Mouse (Mus musculus): ENCODE measurements around the gene Akap12. TPM values are rescaled to one million over a fixed set of nuclear protein-coding genes. Genes with fewer than 3 reads are reported as not detected.

Gene Akap12
- total RNA-seq (2021) = 10 to 100 TPM; 13.2 to 15.1 TPM

DNA sequence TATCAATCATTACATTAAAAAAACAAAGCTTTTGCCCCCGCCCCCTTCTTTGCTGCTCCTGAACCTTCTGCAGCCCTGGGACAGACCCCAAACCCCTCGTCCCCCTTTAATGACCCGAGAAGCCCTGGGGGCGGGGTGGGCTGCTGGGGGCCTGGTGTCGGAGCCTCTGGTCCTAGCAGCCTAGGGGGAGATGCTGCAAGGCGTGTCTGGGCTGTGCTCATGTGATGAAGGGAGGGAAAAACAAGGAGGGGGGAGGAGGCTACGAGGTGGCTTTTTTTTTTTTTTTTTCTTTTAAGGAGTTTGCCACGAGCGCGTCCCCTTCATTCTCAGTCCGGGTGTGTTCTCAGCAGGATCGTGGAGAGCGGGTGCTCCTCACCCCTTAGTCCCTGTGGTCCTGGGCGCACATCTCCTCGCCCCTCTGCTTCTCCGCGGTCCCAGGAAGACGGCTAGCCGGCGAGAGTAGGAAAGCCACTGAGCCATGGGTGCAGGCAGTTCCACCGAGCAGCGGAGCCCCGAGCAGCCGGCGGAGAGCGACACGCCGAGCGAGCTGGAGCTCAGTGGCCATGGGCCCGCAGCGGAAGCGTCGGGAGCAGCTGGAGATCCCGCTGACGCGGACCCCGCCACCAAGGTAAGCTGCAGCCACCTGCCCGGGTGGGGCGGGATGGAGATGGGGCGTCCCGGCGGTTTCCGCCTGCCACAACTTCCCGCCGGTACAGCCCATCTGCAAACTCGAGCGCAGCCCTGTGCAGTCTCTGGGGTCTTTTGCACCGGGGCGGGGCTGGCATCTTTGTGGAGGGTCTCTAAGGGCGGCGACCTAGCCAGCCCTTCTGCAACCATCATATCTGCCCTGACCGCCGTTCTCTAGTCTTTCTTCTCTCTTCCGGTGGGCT, at the start of gene Akap12:
TSS of gene Akap12 (plus strand) at position 340 of the 890 bp plus-strand sequence.
- intact Hi-C loops (cut with DNase I) = no loop called here
- peak; percentile 30 to 59 for DNase-seq (ENCODE audit: low spot score in 2 of 2)

DNA sequence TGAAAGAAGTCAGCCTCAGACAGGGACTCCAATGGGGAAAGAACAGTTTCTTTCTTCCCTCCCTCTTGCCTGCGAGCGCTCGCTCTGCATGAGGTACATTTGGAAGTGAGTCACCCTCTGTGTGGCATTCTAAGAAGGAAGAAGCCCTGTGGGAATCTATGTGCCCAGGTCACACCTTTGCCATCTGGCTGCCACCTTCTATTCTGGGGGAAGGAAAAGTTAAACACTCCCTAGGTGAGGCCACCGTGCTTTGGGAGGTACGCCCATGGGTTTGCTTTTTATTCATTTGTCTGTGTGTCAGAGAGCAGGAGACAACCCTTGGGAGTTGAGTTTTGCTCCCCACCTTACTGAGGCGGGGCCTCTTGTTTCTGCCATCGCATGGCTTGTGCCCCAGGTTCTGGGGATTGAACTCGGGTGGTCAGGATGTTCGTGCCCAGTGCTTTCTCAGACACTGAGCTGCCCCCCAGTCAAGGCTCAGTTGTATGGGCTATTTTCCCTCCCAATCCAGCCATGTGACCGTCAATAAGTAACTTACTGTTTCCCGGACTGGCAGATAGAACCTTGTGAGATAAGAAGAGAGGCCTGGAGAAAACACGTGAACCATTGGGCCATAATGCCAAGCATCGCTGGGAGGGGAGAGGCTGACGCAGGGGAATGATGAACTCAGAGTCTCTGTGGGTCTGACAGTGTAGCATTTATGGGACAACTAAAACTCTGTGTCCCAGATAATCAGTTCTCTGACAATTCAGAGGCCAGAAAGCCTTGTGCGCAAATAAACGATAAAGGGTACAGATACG, 35.4 kb upstream of the Akap12 start:
- intact Hi-C loops (cut with DNase I) = no loop called here
- DNase-seq (ENCODE audit: low spot score in 2 of 2) = no peak

DNA sequence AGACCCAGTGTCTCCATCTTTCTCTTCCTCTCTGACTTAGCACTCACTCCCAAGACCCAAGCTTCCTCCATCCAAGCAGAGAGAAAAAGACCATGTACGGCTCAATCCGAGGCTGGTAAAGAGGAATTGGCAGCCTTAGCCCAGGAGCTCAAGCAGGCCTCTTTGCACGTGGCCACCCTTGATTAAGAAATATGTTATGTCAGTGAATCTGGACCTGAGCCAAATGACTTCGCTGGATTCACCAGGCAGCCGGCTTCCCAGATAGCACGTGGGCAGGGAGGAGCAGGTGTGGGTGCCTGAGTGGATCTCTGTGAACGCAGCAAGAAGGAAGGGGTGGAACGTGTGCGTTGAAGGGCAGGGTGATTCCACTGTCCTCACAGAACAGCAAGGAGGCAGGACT, 33.1 kb upstream of the Akap12 start:
- DNase-seq (ENCODE audit: low spot score in 2 of 2) = peak; percentile 18 to 26
- intact Hi-C loops (cut with DNase I) = no loop called here

DNA sequence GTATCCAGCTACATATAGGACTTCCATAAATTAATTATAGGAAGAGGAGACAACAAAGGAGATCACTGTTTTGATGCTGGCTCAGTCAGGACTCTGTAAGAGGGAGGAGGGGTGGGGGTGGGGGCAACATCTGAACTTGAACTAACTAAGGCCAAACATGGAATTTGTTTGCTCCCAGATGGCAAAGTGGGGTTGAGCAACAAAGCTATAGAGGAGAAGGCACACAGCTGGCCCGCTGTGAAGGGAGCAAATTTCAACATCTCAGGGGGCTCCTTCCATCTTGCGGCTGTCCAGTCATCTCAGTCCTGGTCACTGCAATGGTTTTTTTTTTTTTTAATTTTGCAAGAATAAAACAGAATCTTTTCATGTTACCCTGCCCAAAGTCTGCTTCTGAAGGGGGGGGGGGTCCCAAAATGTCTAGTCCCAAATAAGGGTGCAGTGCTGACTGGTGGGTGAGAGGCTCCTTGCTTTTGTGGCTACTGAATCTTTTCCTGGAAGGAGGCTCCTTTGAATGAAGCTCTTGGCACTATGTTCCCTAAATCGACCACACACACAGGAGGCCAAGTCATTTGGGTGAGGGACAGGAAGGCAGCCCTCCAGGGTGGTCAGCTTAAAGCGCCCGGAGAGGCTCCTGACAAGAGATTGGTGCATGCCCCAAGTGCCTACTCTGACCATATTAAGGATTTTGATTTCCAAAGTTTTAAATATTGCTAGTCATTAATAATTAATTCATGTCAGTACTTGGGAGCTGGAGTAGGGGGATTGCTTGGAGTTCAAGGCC, 26.2 kb upstream of the Akap12 start:
- DNase-seq (ENCODE audit: low spot score in 2 of 2) = no peak
- intact Hi-C loops (cut with DNase I) = no loop called here

DNA sequence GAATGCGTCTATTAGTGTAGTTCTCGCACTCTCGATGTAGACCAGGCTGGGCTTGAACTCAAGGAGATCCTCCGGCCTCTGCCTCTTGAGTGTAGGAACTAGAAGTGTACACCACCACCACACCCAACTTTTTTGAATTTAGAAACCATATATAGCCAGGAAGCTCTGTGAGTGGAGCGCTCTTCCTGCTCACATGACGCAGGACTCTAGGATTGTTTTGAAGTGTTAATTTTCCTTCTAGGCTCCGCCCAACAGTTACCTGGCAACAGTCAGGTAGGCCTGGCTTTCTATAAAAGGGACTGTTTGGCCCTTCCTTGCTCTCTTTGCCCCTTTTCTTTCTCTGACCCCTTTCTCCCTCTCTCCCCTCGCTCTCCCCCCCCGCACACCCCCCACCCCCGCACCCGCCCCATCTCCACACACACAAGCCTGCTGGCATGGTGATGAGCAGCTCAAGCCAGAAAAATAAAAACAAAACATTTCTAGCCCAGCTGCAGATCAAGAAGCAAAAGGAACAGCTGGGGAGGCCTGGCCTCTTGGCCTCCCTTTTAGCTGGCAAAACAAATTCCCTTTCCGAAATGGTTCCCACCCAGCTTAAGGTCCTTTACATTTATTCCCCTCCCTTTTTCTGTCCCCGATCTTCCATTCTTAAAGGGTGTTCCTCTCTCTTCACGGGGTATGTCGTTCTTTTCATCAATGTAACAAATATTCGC, 22.4 kb upstream of the Akap12 start:
- intact Hi-C loops (cut with DNase I) = no loop called here
- no peak for DNase-seq (ENCODE audit: low spot score in 2 of 2)

DNA sequence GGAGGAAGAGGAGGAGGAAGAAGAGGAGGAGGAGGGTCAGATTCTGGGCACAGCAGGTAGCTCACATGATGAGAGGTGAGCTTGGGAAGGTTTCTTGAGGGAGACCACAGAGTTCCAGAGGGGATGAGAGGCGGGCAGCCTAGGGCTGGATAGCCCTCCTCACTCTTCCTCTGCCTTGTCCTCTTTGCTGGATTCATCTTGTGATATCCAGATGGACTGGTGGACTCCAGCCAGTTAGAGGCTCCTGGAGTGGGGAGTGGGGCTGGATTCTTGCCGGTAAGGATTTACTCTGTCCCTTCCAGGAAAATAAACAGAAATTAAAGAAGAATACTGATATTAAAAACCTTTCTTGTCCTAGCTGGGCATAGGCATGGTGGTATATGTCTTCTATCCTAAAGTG, 20.4 kb upstream of the Akap12 start:
- no peak for DNase-seq (ENCODE audit: low spot score in 2 of 2)
- intact Hi-C loops (cut with DNase I) = no loop called here

DNA sequence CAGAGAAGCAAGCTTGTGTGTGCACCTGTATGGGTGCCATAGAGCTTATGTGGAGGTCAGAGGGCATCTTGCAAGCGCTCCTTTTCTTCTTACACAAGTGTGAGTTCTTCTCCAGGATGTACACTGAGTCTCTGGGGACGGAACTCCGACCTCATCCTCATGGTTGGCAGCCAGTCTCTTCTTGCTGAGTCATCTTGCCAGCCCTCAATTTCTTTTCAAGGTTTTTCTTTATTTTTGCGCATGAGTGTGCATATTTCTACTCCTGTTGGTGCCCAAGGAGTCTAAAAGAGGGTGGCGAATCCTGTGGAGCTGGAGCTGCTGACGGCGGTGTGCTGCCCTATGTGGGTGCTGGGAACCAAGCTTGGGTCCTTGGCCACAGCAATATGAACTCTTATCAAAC, 19.8 kb upstream of the Akap12 start:
- DNase-seq (ENCODE audit: low spot score in 2 of 2) = no peak
- intact Hi-C loops (cut with DNase I) = no loop called here

DNA sequence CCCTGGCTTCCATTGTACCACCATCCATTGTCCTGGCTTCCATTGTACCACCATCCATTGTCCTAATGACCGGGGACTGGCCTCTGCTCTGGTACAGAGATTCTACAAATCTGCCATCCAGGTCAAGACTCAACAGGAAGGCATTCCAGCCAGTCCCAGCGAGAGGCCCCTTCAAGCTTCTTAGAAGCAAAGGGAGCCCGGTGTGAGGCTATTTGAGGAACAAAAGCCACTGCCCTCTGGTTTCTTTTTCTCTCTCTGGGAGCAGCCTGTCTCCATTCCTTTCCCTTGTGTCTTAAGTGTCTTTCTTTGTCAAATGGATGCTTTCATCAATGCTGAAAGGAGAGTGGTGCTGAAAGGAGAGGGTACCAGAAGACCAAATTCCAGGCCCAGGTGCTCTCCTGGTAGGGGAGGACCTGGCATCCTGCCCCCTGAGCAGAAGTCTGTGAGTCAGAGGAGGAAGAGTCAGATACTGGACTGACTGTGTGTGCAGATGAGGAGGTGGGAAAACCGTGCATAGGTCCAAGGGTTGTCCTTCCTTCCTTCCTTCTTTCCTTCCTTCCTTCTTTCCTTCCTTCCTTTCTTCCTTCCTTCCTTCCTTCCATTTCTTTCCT, 16.8 kb upstream of the Akap12 start:
- no peak for DNase-seq (ENCODE audit: low spot score in 2 of 2)
- intact Hi-C loops (cut with DNase I) = no loop called here

DNA sequence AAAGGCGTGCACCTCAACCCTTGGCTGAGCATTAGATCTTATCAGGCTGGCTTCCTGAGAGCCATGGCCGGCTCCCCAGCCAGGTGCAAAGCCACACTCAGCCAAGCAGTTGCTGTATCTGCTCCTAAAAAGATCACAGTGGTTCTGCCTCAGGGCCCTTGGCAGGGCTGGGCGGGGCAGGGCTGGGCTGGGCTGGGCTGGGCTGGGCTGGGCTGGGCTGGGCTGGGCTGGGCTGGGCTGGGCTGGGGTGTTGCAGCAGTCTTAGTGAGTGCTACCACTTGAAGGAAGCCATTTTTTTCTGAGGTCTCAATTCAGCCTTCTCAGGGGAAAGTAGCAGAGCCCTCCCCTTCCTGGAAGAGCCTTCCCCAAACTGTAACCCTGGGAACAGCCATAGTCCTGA, 15.5 kb upstream of the Akap12 start:
- no peak for DNase-seq (ENCODE audit: low spot score in 2 of 2)

DNA sequence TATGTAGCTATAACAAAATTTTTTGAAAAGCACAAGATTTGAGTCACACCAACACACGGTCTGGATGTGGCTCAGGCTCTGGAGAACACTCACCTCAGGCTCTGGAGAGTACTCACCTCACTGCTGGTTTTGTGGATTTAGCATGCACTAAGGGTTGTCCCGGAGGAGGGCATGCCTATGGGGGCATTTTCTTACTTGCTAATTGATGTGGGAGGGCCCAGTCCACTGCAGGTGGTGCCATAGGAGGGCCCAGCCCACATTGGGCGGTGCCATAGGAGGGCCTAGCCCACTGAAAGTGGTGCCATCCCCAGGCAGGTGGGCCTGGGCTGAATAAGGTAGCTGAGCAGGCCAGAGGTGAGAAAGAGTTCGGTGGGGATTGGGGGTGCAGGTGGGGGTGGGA, 12.6 kb upstream of the Akap12 start:
- DNase-seq (ENCODE audit: low spot score in 2 of 2) = no peak

More for the DNA sequence above, 15.5 kb upstream of the Akap12 start:
- intact Hi-C loops (cut with DNase I) = no loop called here

DNA sequence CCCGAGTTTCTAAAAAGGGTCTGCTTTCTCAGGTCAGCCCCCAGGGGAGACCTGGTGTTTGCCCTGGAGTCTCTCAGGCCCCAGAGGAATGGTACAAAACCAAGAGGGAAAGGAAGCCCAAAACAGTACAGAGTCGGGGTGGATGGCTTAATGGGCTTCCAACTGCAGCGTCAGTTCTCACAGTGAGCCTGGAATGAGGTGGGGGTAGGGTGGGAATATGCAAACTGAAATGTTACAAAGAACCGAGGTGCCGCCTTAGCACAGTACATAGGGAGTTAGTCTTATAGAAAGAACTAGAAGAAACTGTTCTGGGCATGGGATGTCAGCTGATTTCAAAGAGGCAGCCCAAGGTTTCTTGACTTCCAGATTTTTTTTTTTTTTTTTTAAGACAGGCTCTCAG, 11.7 kb upstream of the Akap12 start:
- DNase-seq (ENCODE audit: low spot score in 2 of 2) = no peak
- intact Hi-C loops (cut with DNase I) = no loop called here

More for the DNA sequence above, 12.6 kb upstream of the Akap12 start:
- intact Hi-C loops (cut with DNase I) = no loop called here

DNA sequence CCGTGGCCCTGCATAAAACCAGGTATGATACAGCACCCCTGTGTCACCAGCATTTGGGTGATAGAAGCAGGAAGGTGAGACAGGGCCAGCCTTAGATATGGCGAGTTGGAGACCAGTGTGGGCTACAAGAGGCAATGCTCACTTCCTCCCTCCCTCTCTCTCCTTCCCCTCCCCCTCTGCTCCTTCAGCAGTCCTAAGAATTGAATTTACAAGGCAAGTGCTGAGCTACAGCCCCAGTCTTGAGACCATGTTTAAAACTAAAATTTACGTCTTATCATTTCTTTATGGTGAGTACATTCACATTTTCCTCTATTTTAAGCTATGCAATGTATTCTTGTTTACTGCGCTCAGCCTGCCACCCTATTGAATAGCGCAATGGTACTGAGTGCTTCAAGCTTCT, 5.3 kb upstream of the Akap12 start:
- intact Hi-C loops (cut with DNase I) = no loop called here
- DNase-seq (ENCODE audit: low spot score in 2 of 2) = no peak

DNA sequence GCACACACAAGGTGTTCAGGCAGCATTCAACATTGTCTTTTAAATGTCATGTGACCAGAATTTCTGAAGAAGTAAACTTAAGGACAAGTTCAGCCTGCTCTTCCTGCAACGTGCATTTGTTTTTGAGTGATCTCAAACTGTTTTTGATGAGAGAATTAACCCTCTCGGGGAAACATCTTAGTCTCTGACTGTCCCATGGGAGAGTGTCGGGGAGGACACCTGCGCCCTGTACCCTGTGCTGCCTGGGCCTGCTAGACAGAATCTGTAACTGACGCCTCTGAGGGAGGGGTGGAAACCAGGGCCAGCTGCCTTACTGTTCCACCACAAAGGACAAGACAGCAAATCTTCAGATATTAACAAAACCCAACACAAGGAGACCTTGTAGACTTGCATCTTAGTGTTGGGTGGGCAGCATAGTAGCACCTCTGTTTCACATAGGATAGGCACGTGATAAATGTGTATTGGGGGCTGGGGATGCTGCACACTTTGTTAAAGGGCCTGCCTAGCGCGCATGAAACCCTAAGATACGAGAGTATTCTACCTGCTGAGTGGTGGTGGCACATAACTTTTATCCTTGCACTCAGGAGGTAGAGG, 4.7 kb upstream of the Akap12 start:
- intact Hi-C loops (cut with DNase I) = no loop called here
- DNase-seq (ENCODE audit: low spot score in 2 of 2) = no peak

DNA sequence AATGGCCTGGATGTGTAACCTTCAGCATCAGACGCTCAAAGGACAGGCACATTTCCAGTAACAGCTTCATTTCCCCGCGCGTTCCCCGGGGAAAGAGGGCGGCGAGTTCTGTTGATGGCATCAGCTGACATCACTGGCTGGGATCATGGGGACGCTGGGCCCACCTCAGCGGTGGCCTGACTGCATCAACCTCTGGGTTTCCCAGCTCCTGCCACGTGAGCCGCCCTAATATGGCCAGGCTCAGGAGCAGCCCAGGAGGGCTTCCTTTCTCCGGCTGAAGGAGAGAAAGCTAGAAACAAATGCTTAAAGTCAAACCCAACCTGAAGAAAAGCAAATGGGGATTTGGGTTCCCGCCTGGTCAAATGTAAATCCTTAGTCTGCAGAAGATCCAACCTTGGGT, 539 bp upstream of the Akap12 start:
- intact Hi-C loops (cut with DNase I) = no loop called here
- peak; percentile 20 to 43 for DNase-seq (ENCODE audit: low spot score in 2 of 2)

DNA sequence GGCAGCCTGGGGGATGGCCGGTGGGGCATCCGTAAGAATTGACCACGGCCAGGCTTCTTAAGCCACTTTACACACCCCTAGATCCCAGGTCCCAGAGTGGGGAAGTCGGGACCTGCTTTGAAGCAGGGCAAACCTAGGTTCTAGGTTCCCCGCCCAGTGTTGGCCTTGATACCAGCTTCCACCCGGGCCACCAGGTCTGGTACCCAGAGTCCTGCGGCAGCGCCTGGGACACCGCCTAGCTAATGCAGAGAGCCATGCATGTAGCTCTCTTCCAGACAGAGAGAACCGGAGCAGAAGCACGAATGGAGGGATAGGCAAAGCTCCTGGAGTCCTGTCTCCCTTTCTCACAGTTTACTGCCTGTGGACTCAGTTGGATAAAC, 741 bp downstream of the Akap12 start:
- intact Hi-C loops (cut with DNase I) = no loop called here
- peak; percentile 19 to 32 for DNase-seq (ENCODE audit: low spot score in 2 of 2)

DNA sequence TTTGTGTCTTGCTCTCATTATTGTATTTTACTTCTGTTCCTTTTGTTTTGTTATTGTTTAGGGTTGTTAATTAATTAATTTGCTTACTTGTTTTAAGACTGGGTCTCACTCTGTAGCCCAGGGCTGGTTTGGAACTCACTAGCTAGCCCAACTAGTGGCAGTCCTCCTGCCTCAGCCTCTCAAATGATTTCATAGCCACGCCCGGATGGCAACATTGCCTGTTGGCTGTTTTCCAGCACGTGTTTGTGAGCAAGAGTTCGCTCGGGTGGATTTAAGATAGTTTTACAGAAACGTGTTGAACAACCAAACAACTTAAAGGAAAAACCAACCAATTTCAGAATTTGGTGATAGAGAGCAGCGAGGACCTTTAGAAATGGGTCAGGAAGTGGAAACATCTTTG, 1.3 kb downstream of the Akap12 start:
- intact Hi-C loops (cut with DNase I) = no loop called here
- no peak for DNase-seq (ENCODE audit: low spot score in 2 of 2)

DNA sequence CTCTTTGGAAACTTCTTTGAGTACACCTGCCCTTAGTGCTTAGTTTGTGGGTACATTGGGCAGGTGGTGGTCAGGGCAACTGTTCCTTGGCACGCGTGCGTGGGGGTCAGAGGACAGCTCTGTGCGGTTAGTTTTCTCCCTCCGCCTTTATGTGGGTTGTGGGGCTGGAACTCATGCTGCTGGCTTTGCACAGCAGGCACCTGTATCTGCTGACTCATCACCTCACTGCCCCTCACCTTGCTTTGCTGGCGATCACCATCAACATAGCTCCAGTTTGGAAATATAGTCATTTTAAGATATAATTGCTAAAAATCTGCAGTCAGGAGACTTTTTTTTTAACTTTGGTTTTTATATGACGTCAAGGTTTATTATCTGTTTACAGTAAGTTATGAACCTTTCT, 2.0 kb downstream of the Akap12 start:
- intact Hi-C loops (cut with DNase I) = no loop called here
- no peak for DNase-seq (ENCODE audit: low spot score in 2 of 2)

DNA sequence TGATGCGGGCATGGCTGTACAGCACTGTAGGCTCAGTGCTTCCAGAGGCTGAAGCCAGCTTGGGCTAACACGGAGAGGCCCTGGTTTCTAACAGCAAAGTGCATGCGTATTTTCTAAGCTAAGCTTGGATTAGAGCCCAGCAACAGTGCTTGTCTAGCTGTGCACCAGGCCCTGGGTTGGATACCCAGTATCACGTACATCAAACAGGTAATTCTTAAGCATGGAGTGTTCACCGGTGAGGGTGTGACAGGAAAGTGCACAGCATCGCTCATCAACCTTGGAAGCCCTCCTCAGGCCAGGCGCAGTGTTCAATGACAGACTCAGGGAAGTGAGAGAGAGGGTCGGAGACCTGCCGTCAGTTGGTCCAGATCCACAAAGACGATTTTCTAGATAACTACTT, 9.4 kb downstream of the Akap12 start:
- DNase-seq (ENCODE audit: low spot score in 2 of 2) = no peak
- intact Hi-C loops (cut with DNase I) = no loop called here

DNA sequence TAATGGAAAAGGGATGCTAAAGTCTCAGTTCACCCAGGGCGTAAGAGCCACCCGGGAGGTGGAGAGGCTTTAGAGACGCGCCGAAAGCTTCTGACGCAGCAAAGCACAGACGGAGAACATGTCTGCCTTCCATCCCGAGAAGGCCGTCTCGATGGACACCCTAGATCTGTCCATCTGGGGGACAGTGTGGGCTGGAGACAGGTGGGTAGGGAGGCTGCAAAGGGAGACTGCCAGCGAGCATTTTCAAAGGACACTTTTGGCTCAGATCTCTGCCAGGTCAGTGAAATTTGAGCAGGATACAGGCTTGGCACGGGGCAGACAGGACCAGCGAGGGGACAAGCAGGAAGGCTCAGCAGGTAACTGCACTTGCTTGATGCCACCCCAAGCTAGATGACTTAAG, 9.9 kb downstream of the Akap12 start:
- no peak for DNase-seq (ENCODE audit: low spot score in 2 of 2)
- intact Hi-C loops (cut with DNase I) = no loop called here
